In genomic region chr2:158028354-158028863, GRCm38 (mm10) we compare ENCODE assay signal across 8 mouse cellular contexts. TPM values are rescaled to one million over a fixed set of nuclear protein-coding genes. Genes with fewer than 3 reads are reported as not detected.
DNase-seq lines count a peak whose midpoint lies in the region; ATAC-seq lines count a peak whose summit lies in the region.

Tti1 (minus strand) TSS chr2:158028433.
Rprd1b (plus strand) TSS chr2:158028497.

- H3K27me3 ChIP-seq in heart, embryonic 13.5 days (replicated peaks), result no peaks in the 10 kb centered on the region
- no peaks in the 10 kb centered on the region for H3K27me3 ChIP-seq in liver, embryonic 12.5 days (replicated peaks)
- no peaks in the 10 kb centered on the region for H3K27me3 ChIP-seq in stomach, embryonic 15.5 days (replicated peaks)

- H3K9me3 ChIP-seq in heart, embryonic 13.5 days, result no peaks in the 10 kb centered on the region
- no peaks in the 10 kb centered on the region for H3K9me3 ChIP-seq in liver, embryonic 12.5 days (replicated peaks)
- no peaks in the 10 kb centered on the region for H3K9me3 ChIP-seq in stomach, embryonic 15.5 days

- peak; percentile 92 for ATAC-seq in erythroid progenitor cell, adult 5-6 weeks (replicated peaks; ENCODE audit: low FRiP score, poor library complexity, severe bottlenecking)
- ATAC-seq in heart, embryonic 13.5 days (ENCODE audit: extremely low read depth, insufficient number of reproducible peaks, low FRiP score, low TSS enrichment), result peak; percentile 82
- peak; percentile 91 for ATAC-seq in liver, embryonic 12.5 days
- peak; percentile 97 for ATAC-seq in stomach, embryonic 15.5 days (ENCODE audit: insufficient read depth, low FRiP score, low read depth)

- H3K4me1 ChIP-seq in heart, embryonic 13.5 days, result peaks cover 47% of the 10 kb centered on the region
- H3K4me1 ChIP-seq in liver, embryonic 12.5 days, result peaks cover 71% of the 10 kb centered on the region
- peaks cover 13% of the 10 kb centered on the region for H3K4me1 ChIP-seq in stomach, embryonic 15.5 days

- peak within 1 kb of the TSS; percentile 91 for H3K4me2 ChIP-seq in heart, embryonic 13.5 days
- H3K4me2 ChIP-seq in liver, embryonic 12.5 days, result peak within 1 kb of the TSS; percentile 89
- peak within 1 kb of the TSS; percentile 78 for H3K4me2 ChIP-seq in stomach, embryonic 15.5 days

- DNase-seq in CD4-positive helper T cell, adult 2 months (ENCODE audit: low read depth, low spot score), result peak; percentile 94
- peak; percentile 89 for DNase-seq in brain, embryonic 18.5 days (ENCODE audit: low read depth, low spot score)
- DNase-seq in kidney, postnatal 10 days, result peak; percentile 97
- DNase-seq in natural killer cell, adult 2 months (ENCODE audit: low spot score in 2 of 2), result peak; percentile 89 to 91

- peak within 1 kb of the TSS; percentile 96 for H3K27ac ChIP-seq in heart, embryonic 13.5 days (replicated peaks)
- H3K27ac ChIP-seq in liver, embryonic 12.5 days, result peak within 1 kb of the TSS; percentile 82
- peak within 1 kb of the TSS; percentile 97 for H3K27ac ChIP-seq in stomach, embryonic 15.5 days

- WGBS in heart, embryonic 13.5 days, result under 1% methylated on average over 48 of the region's 52 CpGs
- under 1% methylated on average over 45 of the region's 52 CpGs for WGBS in liver, embryonic 12.5 days (ENCODE audit: insufficient replicate concordance)
- WGBS in stomach, embryonic 15.5 days, result under 1% methylated on average over 51 of the region's 52 CpGs

- H3K36me3 ChIP-seq in heart, embryonic 13.5 days, result no peaks in the 10 kb centered on the region
- H3K36me3 ChIP-seq in liver, embryonic 12.5 days, result peaks cover 22% of the 10 kb centered on the region
- H3K36me3 ChIP-seq in stomach, embryonic 15.5 days, result peaks cover 2% of the 10 kb centered on the region; the same call in 1 of the 2 replicates

- peak within 1 kb of the TSS; percentile 99 for H3K4me3 ChIP-seq in heart, embryonic 13.5 days
- H3K4me3 ChIP-seq in liver, embryonic 12.5 days, result peak within 1 kb of the TSS; percentile 80
- peak within 1 kb of the TSS; percentile 97 for H3K4me3 ChIP-seq in stomach, embryonic 15.5 days (replicated peaks)

- peak within 1 kb of the TSS; percentile 99 for H3K9ac ChIP-seq in heart, embryonic 13.5 days
- H3K9ac ChIP-seq in liver, embryonic 12.5 days, result peak within 1 kb of the TSS; percentile 89
- H3K9ac ChIP-seq in stomach, embryonic 15.5 days, result peak within 1 kb of the TSS; percentile 70

RNA-seq across cellular contexts. Expression of gene Tti1, which starts in this region (rescaled TPM):
- 13.7 and 18.4 TPM in 2 replicates for total RNA-seq in erythroid progenitor cell, adult 5-6 weeks (2015; ENCODE audit: low replicate concordance)
- 9.2 and 16.4 TPM in 2 replicates for total RNA-seq in erythroid progenitor cell, adult 5-6 weeks (2017; ENCODE audit: low replicate concordance)
- 22.1 and 24.5 TPM in 2 replicates for polyA plus RNA-seq in heart, embryonic 13.5 days (2015; fragmentation: Nextera tagmentation; extraction: Ambion mirVana)
- polyA plus RNA-seq in liver, embryonic 12.5 days (2016; fragmentation: Nextera tagmentation; extraction: Ambion mirVana), result 21.8 and 22.2 TPM in 2 replicates
- polyA plus RNA-seq in stomach, embryonic 15.5 days (2015; fragmentation: Nextera tagmentation; extraction: Ambion mirVana), result 18.2 and 22.2 TPM in 2 replicates

RNA-seq across cellular contexts. Expression of gene Rprd1b, which starts in this region (rescaled TPM):
- total RNA-seq in erythroid progenitor cell, adult 5-6 weeks (2015; ENCODE audit: low replicate concordance), result 50.1 and 57.0 TPM in 2 replicates
- total RNA-seq in erythroid progenitor cell, adult 5-6 weeks (2017; ENCODE audit: low replicate concordance), result 34.4 and 44.5 TPM in 2 replicates
- 26.7 and 27.4 TPM in 2 replicates for polyA plus RNA-seq in heart, embryonic 13.5 days (2015; fragmentation: Nextera tagmentation; extraction: Ambion mirVana)
- 40.4 and 42.5 TPM in 2 replicates for polyA plus RNA-seq in liver, embryonic 12.5 days (2016; fragmentation: Nextera tagmentation; extraction: Ambion mirVana)
- 40.7 and 41.2 TPM in 2 replicates for polyA plus RNA-seq in stomach, embryonic 15.5 days (2015; fragmentation: Nextera tagmentation; extraction: Ambion mirVana)

Comparison
In these comparisons a context has a peak if more than half of its experiments do, and no peak if none do; other contexts are left out.
1. Peak in every context shown above with its lines: DNase-seq, ATAC-seq, H3K4me3 ChIP-seq and H3K27ac ChIP-seq.